ENCODE assay signal across 10 mouse cellular contexts in the genomic region with DNA sequence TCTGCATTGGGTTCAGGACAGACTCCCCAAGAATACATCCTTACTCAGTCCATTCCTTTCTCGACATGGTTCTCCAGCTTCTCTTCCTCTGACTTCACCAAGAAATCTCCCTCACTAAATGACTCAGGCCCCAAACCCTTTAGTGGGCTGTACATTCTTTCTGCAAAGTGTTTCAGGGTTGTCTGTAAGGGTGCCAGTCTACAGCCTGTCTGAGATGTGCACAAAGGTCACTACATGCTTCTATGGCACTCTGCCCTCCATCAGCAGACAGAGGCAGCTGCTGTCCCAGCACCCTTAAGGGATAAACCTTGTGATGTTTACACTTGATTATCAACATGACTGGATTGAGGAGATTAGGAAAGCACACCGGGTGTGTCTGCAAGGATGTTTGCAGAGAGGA. TPM values are rescaled to one million over a fixed set of nuclear protein-coding genes. Genes with fewer than 3 reads are reported as not detected.
"Had no signal": no experiment of that assay in that cellular context is flagged by ENCODE, and none has a peak within 500 bp of the region (broad histone marks: within the 10 kb centered on the region; RNA-seq: fewer than 3 reads in every experiment).

No protein-coding gene starts in this region.

- DNase-seq: kidney, postnatal 10 days; thymus, postnatal 4 days had no signal

- ATAC-seq: liver, embryonic 12.5 days; midbrain, embryonic 13.5 days had no signal

- H3K9me3 ChIP-seq: limb, embryonic 15.5 days; liver, embryonic 12.5 days; midbrain, embryonic 13.5 days had no signal

- H3K4me2 ChIP-seq: limb, embryonic 15.5 days; liver, embryonic 12.5 days; lung, embryonic 14.5 days; midbrain, embryonic 13.5 days had no signal

- H3K27me3 ChIP-seq: limb, embryonic 15.5 days; liver, embryonic 12.5 days; midbrain, embryonic 13.5 days had no signal

- H3K36me3 ChIP-seq: limb, embryonic 15.5 days; liver, embryonic 12.5 days; midbrain, embryonic 13.5 days had no signal

- H3K27ac ChIP-seq: layer of hippocampus, adult 2 months; limb, embryonic 15.5 days; liver, embryonic 12.5 days; midbrain, embryonic 13.5 days; stomach, postnatal 0 days had no signal

- H3K9ac ChIP-seq: limb, embryonic 15.5 days; liver, embryonic 12.5 days; lung, embryonic 14.5 days; midbrain, embryonic 13.5 days had no signal

- H3K4me3 ChIP-seq: layer of hippocampus, adult 2 months; limb, embryonic 15.5 days; liver, embryonic 12.5 days; midbrain, embryonic 13.5 days had no signal

- H3K4me1 ChIP-seq: liver, embryonic 12.5 days; midbrain, embryonic 13.5 days had no signal

RNA-seq across cellular contexts. Expression of gene Kdm4d, which starts 21.4 kb away (rescaled TPM):
- total RNA-seq: megakaryocyte-erythroid progenitor cell, adult 5-6 weeks had no signal
- polyA plus RNA-seq: limb, embryonic 11.5 days had no signal
